Mouse (Mus musculus) stomach, postnatal 0 days (tissue): Measurements from ENCODE around the gene Pbx2. TPM values are rescaled to one million over a fixed set of nuclear protein-coding genes. Genes with fewer than 3 reads are reported as not detected.

ENCODE experiments used
- ATAC-seq: fragments of 200-750 bp; cut with Nextera tagmentation; 2 replicates; pipeline ENCODE4 v1.8.0; 2017; ENCODE audit not compliant: low FRiP score, low TSS enrichment
- DNase-seq: peaks from one replicate; pipeline ENCODE4 v3.0.0-alpha.2; 2016; ENCODE audit warnings: low spot score
- H3K27ac ChIP-seq: fragments of 300-500 bp; sonication (generic); replicated peaks from 2 replicates; pipeline ENCODE4 v1.5.1; 2014; ENCODE audit warnings: mild to moderate bottlenecking, control low read depth
- H3K27me3 ChIP-seq: fragments of 300-500 bp; sonication (generic); 2 replicates; pipeline ENCODE4 v1.6.1; 2014; ENCODE audit warnings: low read length; ENCODE audit not compliant: control insufficient read depth, insufficient read depth
- H3K36me3 ChIP-seq: fragments of 300-500 bp; sonication (generic); 2 replicates; pipeline ENCODE4 v1.6.1; 2014; ENCODE audit warnings: low read length, mixed read lengths; ENCODE audit not compliant: control insufficient read depth, insufficient read depth
- H3K4me1 ChIP-seq: fragments of 300-500 bp; sonication (generic); replicated peaks from 2 replicates; pipeline ENCODE4 v1.6.1; 2014; ENCODE audit warnings: antibody characterized with exemption; ENCODE audit not compliant: control insufficient read depth, insufficient read depth
- H3K4me2 ChIP-seq: fragments of 300-500 bp; sonication (generic); replicated peaks from 2 replicates; pipeline ENCODE4 v1.6.1; 2014; ENCODE audit warnings: low read depth, mild to moderate bottlenecking, control low read depth, moderate library complexity
- H3K4me3 ChIP-seq: fragments of 300-500 bp; sonication (generic); 2 replicates; pipeline ENCODE4 v1.5.1; 2014; ENCODE audit warnings: low read depth, low read length, control low read depth
- H3K9ac ChIP-seq: fragments of 300-500 bp; sonication (generic); 2 replicates; pipeline ENCODE4 v1.6.1; 2014; ENCODE audit warnings: mild to moderate bottlenecking, low read length, control low read depth, mixed read lengths
- H3K9me3 ChIP-seq: fragments of 300-500 bp; sonication (generic); 2 replicates; pipeline ENCODE4 v1.6.1; 2016; ENCODE audit warnings: low read length; ENCODE audit not compliant: control insufficient read depth
- CTCF ChIP-seq: IDR thresholded peaks from 2 replicates; pipeline ENCODE4 v1.5.1; 2016; ENCODE audit warnings: antibody characterized with exemption, low read depth, mild to moderate bottlenecking, moderate library complexity
- EP300 ChIP-seq: optimal IDR thresholded peaks from 2 replicates; pipeline ENCODE3; 2016; ENCODE audit warnings: antibody characterized with exemption
- WGBS: fragments of 180-500 bp; shearing (Covaris S2); extraction: QIAGEN DNeasy Blood & Tissue Kit; methylation state at CpG from one replicate; pipeline ENCODE4 v1.1.7; 2014; 5-methylcytosine and 5-hydroxymethylcytosine counted together
- polyA plus RNA-seq: library from polyadenylated mRNA; unstranded; fragments of >200 nt; fragmentation: Nextera tagmentation; extraction: Ambion mirVana; gene quantifications from 2 replicates; pipeline ENCODE4 v1.2.1, GENCODE M21; 2015

Gene Pbx2
- polyA plus RNA-seq, 1 experiment from 2014 or later, result 4.3 TPM

- Histone ChIP-seq H3K4me1 (peaks cover 22% of the 10 kb centered on the region), H3K36me3 (no peaks in the 10 kb centered on the region; the same call in 1 of the 2 replicates), H3K27me3 (0 out of 2 replicates have a peak, but pooled peaks cover 2% of the 10 kb centered on the region), H3K9ac (peak overlapping the region; percentile 70; the same call in 1 of the 2 replicates), H3K9me3 (no peaks in the 10 kb centered on the region), H3K4me3 (peak overlapping the region; percentile 67), H3K4me2 (peak overlapping the region; percentile 93), H3K27ac (peak overlapping the region; percentile 97)
- ATAC-seq (no peak), DNase-seq (no peak)
- WGBS, result 25% methylated on average over 5 of the region's 5 CpGs
- TF ChIP-seq CTCF, result no peak
- no peak for TF ChIP-seq EP300
Observed at GRCm38 (mm10) chr17:34628644-34628967, 37.5 kb downstream of the Pbx2 start.

GRCm38 (mm10) chr17:34629221-34629751, 38.2 kb downstream of the Pbx2 start, which contains the start of gene Prrt1:
Gene Prrt1, plus strand, starts transcription at chr17:34629533.
- no peak for TF ChIP-seq CTCF
- no peak for TF ChIP-seq EP300
- Histone ChIP-seq H3K36me3 (no peaks in the 10 kb centered on the region; the same call in 1 of the 2 replicates), H3K27ac (peak within 1 kb of the TSS; percentile 97), H3K9me3 (no peaks in the 10 kb centered on the region), H3K4me3 (peak within 1 kb of the TSS; percentile 67), H3K4me2 (peak within 1 kb of the TSS; percentile 93), H3K4me1 (peaks cover 22% of the 10 kb centered on the region), H3K27me3 (0 out of 2 replicates have a peak, but pooled peaks cover 2% of the 10 kb centered on the region), H3K9ac (peak within 1 kb of the TSS; percentile 70)
- no peak for ATAC-seq
- 12% methylated on average over 16 of the region's 16 CpGs for WGBS
- DNase-seq, result no peak

- no peaks in the 10 kb centered on the region for H3K9me3 ChIP-seq
- no peak overlapping the region for H3K9ac ChIP-seq
- TF ChIP-seq EP300 (no peak), CTCF (no peak)
- DNase-seq (no peak), ATAC-seq (no peak)
- H3K36me3 ChIP-seq, result no peaks in the 10 kb centered on the region; the same call in 1 of the 2 replicates
- no peak overlapping the region for H3K27ac ChIP-seq
- H3K27me3 ChIP-seq, result 0 out of 2 replicates have a peak, but pooled peaks cover 2% of the 10 kb centered on the region
- WGBS, result 45% methylated on average over 12 of the region's 12 CpGs
- peaks cover 22% of the 10 kb centered on the region for H3K4me1 ChIP-seq
- peak overlapping the region; percentile 93 for H3K4me2 ChIP-seq
- H3K4me3 ChIP-seq, result peak overlapping the region; percentile 23; the same call in 1 of the 2 replicates
Observed at GRCm38 (mm10) chr17:34629796-34630603, 38.9 kb downstream of the Pbx2 start.

GRCm38 (mm10) chr17:34630761-34631301, 39.8 kb downstream of the Pbx2 start:
- Histone ChIP-seq H3K4me3 (peak overlapping the region; percentile 19; the same call in 1 of the 2 replicates), H3K27me3 (0 out of 2 replicates have a peak, but pooled peaks cover 2% of the 10 kb centered on the region), H3K4me1 (peaks cover 22% of the 10 kb centered on the region), H3K36me3 (no peaks in the 10 kb centered on the region), H3K9me3 (no peaks in the 10 kb centered on the region), H3K27ac (no peak overlapping the region), H3K4me2 (peak overlapping the region; percentile 43), H3K9ac (peak overlapping the region; percentile 45)
- TF ChIP-seq CTCF (no peak), EP300 (no peak)
- WGBS, result 8% methylated on average over 36 of the region's 48 CpGs
- DNase-seq (no peak), ATAC-seq (no peak)

- peak overlapping the region; percentile 55 for H3K9ac ChIP-seq
Observed at GRCm38 (mm10) chr17:34631647-34632046, 40.6 kb downstream of the Pbx2 start.

More at GRCm38 (mm10) chr17:34631647-34632046, 40.6 kb downstream of the Pbx2 start:
- peak overlapping the region; percentile 69 for H3K4me2 ChIP-seq
- 17% methylated on average over 11 of the region's 12 CpGs for WGBS
- no peak for TF ChIP-seq CTCF
- no peak for TF ChIP-seq EP300
- H3K36me3 ChIP-seq, result no peaks in the 10 kb centered on the region
- peak overlapping the region; percentile 41 for H3K4me3 ChIP-seq
- no peaks in the 10 kb centered on the region for H3K9me3 ChIP-seq
- no peak for DNase-seq
- ATAC-seq, result no peak
- H3K27me3 ChIP-seq, result 0 out of 2 replicates have a peak, but pooled peaks cover 2% of the 10 kb centered on the region
- H3K27ac ChIP-seq, result peak overlapping the region; percentile 63
- peaks cover 19% of the 10 kb centered on the region for H3K4me1 ChIP-seq
